Mouse (Mus musculus) lung, adult 18-20 months (tissue): Measurements from ENCODE around the gene Tpd52l1.
"Not testable (repeated sequence)": the region's sequence is repeated elsewhere in the genome, so short reads cannot be mapped to it uniquely, and the experiment has no call there.

ENCODE experiments used
- DNase-seq, 2 experiments: peaks; one replicate each; pipeline ENCODE4 v3.0.0; 2022; ENCODE audit warnings: mixed read lengths in 2 of 2

Tpd52l1 gene

DNA sequence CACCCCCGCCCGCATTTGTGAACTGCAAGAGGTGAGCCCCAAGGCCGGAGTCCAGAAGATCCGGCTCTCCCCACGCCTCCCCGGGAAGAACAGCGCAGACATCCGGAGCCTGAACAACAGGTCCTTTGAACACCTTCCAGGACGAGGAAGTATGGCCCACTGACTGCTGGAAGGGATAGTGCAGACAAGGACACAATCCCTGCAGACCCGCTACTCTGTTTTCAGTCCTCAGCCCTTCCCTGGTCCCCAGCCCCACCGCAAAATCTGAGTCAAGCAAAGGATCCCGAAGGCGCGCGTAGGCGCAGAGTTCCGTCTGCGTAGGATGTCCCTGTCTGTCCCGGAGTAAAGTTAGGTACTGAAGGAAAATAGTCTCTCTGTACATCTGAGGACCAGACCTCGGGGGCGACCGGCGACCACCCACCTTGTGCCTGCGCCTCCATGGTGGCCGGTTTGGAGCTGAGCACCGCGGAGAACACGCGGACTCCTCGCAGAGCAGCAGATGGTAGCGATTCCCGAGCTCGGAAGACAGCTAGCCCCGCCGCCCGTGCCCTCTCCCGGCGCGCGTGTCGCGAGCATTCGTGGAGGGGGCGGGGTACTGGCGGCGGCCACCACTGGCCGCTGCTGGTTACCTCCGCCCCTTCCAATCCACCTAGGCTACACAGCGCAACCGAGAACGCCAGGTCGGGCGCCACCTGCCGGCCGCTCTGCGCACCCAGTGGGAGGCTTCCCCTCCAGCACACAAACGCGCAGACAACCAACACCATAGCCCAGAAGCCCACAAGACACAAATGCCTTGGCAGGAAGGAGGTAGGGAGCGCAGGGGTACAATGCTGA lies at the start of gene Tpd52l1:
TSS of gene Tpd52l1 (minus strand) at position 668 of the 834 bp plus-strand sequence.
- peak; percentile 76 to 86 for DNase-seq

DNA sequence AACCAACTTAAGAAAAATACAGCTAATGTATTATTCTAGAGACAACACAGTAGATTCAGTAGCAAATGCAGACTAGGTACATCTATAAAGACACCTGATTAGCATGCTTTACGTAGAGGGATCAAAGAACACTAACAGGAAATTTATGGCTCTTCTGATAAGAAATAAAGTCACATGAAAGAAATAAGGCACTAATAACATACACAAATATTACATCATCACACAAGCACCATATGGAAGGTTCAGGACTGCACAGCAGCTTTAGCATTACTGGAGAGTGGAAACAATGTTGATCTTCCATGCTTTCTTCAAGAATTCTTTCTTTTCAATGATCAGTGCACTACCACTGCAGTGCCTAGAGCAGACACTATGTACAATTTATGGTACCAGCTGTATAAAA lies 48.5 kb upstream of the Tpd52l1 start:
- no peak for DNase-seq

DNA sequence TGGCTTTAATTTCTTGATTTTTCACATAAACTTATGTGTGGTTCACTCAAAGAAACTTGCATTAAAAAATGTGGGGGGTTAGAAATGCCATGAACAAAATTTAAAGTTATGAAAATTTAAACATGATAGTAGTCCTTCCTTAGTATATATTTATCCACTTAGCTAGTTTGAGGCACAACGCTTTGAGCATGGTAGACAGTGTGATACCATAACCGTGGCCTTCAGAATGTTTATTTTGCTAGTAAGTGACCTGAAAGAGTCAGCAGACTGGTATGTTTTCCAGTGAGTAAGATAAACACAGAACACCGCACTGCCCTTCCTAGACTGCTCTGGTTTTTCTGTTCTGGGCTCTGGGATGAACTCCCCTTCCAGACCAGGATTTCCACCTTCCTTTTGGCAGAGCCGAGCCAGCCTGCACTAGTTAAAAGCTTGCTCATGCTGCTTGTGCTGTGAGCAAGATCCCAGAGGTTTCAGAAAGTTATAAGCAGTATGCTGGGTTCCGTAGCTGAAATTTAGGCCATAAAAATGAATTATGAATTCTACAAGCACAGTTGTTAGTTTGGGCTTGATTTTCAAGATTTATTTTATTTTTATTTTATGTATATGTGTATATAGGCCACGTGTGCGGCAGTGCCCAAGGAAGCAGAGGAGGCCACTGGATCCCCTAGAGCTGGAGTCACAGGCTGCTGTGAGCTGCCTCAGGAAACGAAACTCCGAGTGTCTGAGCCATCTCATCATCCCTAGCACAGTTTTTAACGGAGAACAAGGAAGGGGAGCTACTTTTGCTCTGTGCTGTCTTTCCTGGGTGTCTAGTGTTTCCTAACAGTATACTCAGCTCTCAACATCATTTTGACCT lies 21.5 kb upstream of the Tpd52l1 start:
- no peak for DNase-seq

DNA sequence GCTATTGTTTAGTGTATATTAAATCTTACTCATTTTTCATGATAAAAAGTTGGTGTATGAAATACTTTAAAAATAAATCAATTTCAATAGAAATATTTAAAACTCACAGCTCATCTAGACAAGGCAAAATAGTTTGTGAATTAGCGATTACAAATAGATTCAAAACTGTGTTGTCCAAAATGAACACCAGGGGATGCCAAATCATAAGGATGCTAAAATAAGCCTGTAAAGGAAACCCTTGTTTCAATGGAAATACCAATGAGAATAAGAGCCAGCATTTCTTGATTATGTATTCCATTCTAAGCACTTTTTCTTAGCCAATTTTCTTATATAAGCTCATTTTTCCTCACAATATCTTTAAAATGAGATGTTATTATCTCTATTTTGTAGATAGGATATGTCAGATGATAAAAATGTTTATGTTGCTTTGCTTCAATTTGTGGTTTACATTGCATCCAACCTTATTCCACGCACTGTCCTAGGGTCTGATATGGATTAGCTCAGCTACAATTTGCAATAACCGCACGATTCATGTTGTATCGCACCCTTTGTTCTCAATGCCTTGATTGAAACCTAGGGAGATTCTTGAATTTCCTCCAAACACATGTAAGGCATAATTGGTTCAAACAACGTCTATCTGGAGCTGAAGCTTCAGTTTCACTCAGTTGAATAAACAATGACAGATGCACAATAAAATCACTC lies 20.2 kb upstream of the Tpd52l1 start:
- no peak for DNase-seq

DNA sequence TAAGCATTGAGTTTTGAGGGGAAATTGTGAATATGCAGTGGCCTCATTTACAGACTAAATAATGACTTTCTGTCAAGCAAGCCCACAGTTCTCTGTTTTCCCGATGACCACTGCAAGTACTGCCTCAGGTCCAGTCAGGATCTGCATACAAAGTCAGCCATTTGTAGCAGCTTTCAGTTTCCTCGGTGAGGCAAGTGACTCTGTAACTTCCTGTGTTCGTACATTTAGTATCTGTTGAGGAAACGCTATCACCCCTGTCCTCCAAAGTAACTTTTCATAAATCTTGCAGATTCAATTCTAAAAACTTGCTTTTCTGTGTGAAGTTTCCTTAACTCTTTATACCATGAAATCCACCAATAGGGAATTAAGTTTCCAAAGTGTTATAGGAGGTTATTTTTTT lies 19.7 kb upstream of the Tpd52l1 start:
- no peak for DNase-seq

DNA sequence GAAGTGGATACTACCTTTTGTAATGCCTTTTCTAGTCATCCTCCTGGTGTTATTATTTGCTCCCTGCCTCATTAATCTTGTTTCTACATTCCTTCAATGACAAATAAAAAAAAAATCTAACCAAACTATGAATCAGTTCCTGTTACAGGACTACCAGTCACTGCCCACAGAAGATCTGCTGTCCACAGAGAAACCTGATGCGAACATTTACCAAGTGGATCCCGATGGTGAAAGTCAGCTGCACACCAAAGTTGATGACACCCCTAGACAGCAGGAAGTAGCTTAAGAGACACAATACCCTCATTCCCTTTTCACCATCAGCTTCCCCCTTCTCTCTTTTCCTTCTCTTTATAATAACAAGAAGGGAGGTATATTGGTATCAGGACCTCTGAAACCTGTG lies 17.3 kb upstream of the Tpd52l1 start:
- no peak for DNase-seq

DNA sequence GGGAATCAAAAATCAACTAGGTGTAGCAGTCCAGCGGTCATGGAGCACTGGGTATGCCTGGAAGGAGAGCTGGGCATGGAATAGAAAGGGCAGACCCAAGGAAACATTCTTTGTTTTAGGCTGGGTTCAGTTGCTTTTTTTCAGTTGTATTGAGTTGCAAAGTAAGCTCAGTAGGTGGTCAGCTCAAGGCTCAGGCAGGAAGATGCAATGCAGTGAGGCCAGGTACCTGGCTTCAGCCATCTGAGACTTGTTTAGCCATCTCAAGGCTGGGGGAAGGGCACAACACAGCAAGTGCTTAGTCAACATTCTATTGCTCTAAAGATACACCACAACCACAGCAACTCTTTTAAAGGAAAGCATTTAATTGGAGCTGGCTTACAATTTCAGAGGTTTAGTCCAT lies 11.0 kb upstream of the Tpd52l1 start:
- DNase-seq, result no peak

DNA sequence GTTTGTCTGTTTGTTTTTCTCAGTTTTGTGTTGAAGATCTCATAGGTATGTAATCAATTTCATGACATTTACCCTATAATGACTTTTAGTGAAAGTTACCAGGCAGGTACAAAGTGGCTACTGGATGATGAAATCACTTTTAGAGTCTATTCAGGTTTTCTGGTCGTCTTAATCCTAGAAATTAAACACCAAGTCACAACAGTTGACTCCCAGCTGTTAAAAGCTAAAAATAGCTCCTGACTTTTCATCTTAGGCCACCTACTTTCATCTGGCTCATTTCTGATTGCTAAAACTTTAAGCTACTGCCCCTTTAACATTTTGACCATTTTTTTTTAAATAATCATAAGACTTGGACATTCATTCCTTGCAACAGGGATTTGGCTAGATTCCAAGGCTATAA lies 1.3 kb upstream of the Tpd52l1 start:
- DNase-seq, result no peak

DNA sequence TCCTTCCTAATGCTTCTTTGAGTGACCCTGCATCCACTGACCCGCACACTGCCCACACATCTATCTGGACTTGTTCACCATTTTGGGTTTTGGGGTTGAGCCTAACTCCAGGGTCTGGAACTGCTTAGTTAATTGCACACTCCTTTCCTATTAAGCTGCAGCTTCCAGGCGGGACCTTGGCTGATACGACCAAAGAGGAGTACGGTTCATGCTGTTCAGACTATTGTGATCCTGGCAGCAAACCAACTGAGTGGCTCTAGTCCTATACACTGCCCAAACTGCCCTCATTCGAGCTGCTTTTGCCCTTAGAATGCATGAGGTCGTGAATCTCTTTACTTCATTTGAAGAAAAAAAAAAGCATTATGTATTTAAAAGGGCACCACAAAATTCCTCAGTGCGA lies 1.6 kb downstream of the Tpd52l1 start:
- no peak for DNase-seq

DNA sequence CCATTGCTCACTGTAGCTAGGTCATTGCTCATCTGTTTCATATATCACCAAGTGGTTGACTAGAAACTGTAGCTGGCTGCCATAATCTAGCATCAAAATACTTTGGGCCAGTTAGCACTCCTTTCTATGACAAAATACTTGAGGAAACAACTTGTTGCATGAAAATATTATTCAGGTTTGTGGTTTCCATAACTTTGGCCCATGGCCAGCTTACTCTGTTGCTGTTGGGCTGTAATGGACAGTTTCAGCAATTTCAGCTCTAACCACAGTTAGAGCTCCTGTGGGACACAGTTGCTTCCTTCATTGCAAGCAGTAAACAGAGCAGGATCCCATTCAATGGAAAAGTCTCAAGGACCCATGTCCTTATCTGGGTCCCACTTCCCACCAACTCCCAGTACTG lies 4.3 kb downstream of the Tpd52l1 start:
- DNase-seq, result no peak

DNA sequence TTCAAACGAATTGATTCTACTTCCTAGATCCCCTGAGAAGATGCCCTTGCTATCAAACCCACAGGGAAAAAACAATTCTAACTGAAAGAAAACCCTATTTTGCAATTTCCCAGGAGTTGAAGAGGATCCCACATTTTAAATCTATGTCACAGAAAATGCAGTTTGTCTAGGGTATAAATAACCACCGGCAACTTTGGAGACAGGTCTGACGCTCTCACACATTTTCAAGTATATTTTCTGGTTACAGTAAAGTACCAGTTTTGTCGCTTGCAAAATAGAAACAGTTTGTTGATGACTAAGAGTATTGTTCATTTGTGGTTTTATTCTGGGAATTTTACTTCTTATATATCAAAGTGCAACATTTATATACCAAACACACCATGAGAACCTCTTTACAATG lies 9.7 kb downstream of the Tpd52l1 start:
- no peak for DNase-seq

DNA sequence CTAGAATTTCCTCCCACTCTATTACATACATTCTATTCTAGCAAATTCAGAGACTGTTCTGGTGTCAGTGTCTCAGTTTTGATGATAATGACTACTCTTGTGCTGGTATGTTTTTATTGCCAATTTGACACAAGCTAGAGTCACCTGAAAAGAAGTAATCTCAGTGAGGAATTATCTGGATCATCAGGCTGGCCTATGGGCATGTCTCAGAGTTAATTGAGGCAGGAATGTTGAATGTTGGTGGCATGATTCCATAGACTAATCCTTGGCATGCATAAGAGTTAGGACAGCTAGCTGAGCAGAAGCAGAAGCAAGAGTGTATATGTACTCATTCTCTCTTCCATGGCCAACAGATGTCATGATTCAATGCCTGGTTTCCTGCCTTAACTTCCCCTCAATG lies 27.8 kb downstream of the Tpd52l1 start:
- DNase-seq, result no peak

DNA sequence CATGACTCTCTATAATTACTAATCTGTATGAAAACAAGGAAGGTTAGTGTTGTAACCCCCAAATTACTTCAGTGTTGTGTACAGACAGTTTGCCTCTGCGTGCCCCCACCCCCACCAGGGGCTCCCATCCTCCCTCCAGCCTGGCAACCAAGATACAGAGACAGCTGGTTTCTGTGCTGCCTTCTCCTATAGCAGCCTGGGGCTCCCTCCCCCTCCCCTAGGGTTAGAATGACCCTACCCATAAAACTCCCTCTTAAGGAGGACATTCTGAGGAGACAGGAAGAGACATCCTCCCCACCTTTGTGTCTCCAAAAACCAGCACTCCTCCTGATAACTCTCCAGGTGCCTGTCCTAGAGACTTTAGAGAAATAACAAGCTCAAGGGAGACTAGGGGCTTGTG lies 52.8 kb downstream of the Tpd52l1 start:
- DNase-seq, result no peak

DNA sequence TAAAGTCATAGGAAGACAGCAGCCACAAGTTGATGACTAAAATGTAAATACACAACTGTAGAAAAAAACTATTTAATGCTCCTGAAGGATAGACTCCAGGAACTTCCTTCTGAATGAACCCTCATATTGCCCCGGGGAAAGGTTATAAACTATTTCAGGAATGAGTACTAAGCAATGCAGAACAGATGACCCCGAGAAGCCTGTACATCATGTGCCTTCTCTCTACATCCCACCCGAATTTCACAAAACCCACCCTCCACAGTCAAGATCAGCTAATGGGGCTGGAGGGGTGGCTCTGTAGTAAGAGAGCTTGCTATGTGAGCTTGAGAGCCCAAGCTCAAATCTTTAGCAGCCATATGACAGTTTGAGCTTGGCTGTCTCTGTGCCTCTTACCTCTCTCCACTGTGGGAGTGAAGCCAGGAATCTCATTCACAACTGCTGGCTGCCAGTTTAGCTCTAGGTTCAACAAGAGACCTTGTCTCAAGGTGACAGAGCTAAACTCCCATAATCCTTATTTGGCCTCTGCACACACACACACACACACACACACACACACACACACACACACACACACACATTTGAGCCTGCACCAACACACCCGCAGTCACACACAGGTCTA lies 54.9 kb downstream of the Tpd52l1 start:
- DNase-seq, result no peak

DNA sequence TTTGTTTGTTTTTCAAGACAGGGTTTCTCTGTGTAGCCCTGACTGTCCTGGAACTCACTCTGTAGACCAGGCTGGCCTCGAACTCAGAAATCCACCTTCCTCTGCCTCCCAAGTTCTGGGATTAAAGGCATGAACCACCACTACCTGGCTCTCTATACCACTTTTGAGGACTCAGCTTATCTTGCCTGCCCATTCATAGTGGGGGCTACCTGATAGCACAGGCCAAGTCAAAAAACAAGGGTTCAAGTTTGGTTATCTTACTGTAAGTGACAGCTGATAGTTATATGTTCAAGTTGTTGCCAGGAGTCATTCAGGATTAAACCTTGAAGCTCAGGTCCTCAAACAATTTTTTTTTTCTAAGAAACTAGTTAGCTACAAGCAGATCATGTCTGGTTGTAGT lies 57.2 kb downstream of the Tpd52l1 start:
- DNase-seq, result not testable (repeated sequence)

DNA sequence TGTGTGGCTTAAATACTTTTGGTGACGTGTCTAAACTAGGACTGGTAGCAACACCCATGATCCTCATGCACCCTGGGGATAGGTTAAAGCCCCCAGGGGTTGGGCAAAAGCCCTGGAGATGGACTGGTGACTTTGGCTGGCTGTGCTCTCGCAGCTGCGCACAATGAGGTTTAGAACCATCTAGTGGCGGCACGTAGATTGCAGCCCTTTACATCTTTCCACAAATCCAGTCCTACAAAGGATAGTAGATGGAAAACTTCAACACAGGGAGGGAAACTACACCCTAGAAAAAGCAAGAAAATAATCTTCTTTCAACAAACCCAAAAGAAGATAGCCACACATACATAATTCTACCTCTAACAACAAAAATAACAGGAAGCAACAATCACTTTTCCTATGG lies 75.6 kb downstream of the Tpd52l1 start:
- DNase-seq, result not testable (repeated sequence)

DNA sequence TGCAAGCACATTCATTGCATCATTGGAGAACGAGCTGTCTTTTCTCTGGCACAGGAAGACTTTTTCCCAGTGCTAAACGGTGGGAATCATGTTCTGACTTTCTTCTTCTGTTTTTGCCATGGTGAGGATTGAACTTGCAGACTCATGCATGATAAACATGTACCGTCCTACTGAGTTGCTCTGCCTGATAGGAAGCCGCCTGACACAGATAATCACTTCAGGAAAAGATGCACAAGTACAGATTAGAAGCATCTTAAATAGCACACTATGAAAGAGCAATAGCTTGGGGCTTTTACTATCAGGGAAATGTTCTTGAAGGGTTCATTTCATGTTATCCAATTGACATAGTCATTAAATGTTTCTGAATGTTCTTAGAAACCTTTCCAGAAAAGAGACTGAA lies 86.0 kb downstream of the Tpd52l1 start:
- no peak for DNase-seq

DNA sequence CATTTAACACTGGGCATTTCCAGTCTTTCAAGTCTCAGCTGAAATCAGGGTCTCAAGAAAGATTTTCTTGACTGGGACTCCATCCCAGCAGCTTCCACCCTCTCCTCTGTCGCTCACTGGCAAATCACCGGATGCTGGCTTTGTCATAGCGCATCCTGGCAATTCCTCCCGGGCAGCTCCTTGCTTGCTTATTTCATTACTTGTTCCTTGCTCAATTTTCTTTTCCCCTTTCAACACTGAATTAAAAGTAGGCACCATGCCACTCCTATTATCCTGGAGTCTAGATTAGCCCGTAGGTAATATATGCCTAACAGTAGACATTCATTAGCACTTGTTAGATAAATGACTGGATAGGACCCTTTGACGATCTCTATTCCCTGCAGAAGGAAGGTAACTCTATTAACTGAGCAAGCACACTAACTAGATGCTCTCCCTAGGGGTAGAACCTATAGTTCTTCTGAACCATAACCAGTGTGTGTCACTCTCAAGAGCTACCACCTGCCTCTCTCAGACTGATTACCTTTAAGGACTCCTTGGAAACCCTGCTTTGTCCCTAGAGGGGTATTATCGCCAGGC lies 90.8 kb downstream of the Tpd52l1 start:
- no peak for DNase-seq

DNA sequence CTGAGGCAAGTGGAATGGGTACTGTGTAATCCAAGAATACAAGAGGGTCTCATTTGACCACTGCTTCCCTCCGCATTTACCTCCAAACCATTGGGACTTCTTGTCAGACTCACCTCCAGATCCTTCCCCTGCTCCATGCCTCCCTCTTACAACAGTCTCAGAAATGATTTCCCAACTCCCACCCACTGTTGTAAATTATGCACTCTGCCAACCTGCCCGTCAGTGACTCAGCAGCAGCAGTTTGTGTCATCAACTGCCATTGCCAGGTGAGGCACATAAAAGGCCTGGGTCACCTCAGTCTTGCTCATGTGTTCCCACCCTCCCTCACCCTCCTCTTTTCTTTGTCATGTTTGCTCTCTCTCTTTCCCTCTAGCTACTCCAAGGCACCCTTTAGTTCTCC lies 91.6 kb downstream of the Tpd52l1 start:
- no peak for DNase-seq

DNA sequence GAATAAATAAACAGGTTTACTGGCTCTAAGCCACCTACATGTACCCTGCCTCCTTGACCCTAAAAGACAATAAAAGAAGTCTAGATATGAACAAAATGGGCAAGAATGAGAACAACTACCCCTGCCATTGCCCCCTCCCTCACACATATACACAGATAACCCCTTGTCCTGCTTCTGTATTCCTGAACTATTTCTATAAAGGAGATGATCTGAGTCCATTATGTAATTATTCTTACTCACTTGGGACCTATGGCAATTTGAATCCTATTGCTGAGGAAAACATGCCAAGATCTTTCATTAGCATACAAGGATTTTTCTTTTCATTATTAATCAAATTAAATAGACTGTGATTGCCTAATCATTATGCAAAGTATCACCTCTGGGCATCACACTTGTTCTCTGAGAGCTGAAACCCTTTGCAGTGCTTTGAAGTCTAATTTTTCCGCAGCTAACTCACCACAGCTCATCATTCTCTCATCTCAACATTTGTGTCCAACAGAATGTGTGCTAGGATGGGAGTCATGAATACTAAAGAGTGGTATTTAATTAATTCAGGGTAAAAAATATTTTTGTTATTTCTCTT lies 92.8 kb downstream of the Tpd52l1 start:
- DNase-seq, result no peak

DNA sequence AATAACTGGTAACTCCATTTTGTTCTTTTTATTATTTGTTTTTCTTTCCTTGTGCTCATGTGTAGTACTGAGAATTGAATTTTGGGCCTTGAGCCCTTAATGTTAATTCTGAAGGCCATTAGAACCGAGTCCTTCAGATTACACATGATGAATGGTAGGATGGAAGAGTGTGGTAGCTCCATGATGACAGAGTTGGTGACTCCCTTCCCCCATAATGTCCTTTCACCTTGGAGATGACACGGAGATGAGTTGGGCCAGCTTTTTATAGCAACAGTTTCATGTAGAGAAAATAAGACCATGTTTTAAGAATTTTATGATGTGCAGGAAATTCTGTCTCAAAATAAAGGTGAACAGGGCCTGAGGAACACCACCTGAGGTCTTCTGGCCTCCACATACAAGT lies 94.7 kb downstream of the Tpd52l1 start:
- DNase-seq, result no peak

DNA sequence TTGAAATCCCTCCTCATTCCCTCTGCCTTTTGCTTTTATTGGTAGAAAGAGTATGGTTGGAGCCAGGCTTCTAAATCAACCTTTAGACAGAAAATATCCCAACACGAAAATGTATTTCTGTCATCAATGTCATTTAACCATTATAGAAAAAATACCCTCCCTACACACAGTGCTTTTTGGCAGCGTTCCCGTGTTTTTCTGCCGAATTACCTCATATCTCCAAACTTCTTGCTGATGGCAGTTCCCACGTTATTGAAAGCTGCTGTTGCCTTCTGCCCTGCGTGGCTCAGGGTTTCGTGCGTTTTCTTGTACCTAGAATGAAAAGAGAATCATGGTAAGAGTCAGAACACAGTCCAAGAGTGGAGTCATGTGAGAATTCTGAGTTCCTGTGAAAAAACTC lies 99.4 kb downstream of the Tpd52l1 start:
- no peak for DNase-seq
